Mouse (Mus musculus): ENCODE results near the gene Tldc1.

The Tldc1 gene

DNA sequence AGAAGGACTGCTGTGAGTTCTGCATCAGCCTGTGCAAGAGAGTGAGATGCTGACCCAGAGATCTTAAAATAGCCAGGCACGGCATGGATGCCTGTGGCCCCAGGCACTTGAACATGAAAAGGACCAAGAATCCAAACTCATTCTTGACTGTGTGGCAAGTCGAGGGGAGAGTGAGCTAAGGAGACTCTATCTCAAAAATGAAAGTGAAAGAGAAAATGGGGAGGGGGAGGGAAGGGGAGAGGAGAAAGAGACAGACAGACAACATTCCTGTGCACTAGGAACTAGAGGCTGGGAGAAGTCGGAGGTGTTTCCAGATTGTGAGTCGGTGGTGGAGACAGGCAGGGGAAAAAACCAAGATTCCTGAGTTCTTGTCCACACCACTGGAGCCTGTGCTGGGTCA, 54.5 kb downstream of the Tldc1 start:
- DNase-seq (ENCODE audit: low read depth) = peak; percentile 32

DNA sequence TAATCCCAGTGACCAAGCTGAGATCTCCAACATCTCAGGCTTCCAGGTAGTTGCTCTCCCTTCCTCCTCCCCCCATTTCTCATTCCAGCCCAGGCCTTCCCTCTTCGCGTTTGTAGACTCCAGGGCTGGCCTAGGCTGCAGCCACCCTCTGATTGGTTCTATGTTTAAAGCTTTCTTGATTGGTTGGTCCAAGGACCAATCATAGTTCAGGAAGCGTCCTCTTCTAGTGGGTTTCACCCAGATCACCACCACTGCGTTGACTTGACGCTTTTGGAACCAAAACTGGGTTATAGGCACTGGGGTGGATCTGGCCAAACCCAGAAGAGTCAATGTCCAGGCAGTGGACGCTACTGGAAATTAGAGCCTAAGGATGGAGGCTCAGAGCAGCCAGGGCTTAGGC, 55.9 kb downstream of the Tldc1 start:
- DNase-seq (ENCODE audit: low read depth) = no peak

GRCm38 (mm10) chr8:119719011-119719501, 59.2 kb downstream of the Tldc1 start:
- no peak for DNase-seq (ENCODE audit: low read depth)

GRCm38 (mm10) chr8:119717765-119718164, 60.5 kb downstream of the Tldc1 start:
- peak; percentile 72 for DNase-seq (ENCODE audit: low read depth)

GRCm38 (mm10) chr8:119716730-119717299, 61.4 kb downstream of the Tldc1 start:
- no peak for DNase-seq (ENCODE audit: low read depth)

DNA sequence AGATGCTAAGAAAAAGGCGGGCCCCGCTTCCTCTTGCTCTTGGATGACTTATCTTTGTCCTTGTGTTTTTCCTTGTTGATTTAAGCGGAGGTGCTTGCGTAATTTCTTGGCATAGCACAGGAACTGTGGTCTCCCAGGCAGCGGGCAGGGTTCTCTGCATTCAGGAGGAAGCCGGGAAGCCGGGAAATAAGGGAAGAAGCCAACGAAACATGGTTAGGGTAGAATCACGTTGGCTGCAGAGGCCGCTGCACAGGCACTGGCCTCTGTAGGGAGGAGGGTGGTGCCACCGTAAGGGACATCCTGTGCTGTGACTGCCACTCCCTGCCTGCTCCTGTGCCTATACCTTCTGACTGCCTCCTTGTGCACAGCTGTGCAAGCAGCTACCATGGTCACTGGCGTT, 63.0 kb downstream of the Tldc1 start:
- DNase-seq (ENCODE audit: low read depth) = no peak

DNA sequence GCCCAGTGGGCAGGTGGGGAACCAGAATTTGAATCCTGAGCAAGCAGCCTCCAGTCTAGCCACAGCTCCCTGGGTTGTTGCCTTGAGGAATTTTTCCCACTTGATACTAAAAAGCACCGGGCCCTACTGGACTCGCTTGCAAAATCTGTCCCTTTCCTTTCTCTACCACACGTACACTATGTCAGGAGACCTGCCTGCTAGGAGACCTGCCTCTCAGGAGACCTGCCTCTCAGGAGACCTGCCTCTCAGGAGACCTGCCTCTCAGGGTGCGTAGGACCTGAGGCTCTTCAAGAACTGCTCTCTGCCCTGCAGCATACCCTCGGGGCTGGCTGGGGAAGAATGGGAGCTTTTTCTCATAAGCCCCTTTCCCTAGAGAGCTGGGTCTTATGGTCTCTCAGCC, 64.8 kb downstream of the Tldc1 start:
- DNase-seq (ENCODE audit: low read depth) = no peak

DNA sequence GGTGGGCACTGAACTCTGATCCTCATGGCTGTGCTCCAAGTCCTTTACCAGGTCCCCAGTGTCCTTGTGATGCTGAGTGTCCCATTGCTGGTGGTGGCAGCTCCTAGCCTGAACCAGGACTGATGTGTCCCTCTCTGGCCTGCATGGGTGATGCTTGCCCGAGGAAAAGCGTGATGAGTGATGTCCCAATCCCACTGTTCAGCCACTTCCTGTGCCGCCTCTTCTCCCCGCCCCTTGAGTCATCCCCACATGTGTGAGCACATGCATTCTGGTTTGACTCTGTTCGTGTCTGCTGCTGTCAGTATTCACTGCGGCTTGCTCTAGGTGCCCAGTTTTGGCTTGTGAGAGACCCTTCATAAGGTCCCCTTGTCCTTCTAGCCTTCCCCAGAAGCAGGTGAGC, 66.0 kb downstream of the Tldc1 start:
- DNase-seq (ENCODE audit: low read depth) = no peak

All from induced T-regulatory cell, adult 2 months (primary cell).